Mouse (Mus musculus): ENCODE measurements around the gene Rin2.

DNA sequence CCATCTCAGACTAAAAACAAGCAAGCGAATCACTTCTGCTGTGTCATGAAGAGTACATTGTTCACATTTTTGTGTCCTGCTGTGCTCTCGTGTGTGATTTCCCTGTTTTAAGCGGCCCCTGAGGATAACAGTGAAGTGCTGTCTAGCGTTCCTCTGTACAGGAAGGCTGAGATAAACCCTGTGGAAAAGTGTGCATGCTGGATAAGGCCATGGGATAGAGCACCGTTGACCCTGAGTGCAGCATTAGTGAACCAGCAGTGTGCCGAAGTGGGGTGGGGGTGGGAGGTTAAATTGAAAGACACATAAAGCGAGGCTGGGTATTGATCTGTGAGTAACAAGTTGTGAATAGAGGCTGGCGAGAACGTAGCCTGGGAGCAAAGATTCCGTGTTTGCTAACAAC lies 94.9 kb downstream of the Rin2 start:
- TF ChIP-seq GATA1 (IDR thresholded peaks at IDR 0.05; ENCODE audit: low read length), result no peak
- no peak for TF ChIP-seq TAL1 (IDR thresholded peaks at IDR 0.05; ENCODE audit: low read length)
